In genomic region chr10:117672693-117673092, GRCm38 (mm10) we compare ENCODE assay signal across 11 mouse cellular contexts. TPM values are rescaled to one million over a fixed set of nuclear protein-coding genes. Genes with fewer than 3 reads are reported as not detected.
DNase-seq lines count a peak whose midpoint lies in the region; ATAC-seq and TF ChIP-seq lines count a peak whose summit lies in the region.
"Had no signal": no experiment of that assay in that cellular context is flagged by ENCODE, and none has a peak within 500 bp of the region (broad histone marks: within the 10 kb centered on the region; RNA-seq: fewer than 3 reads in every experiment).

No protein-coding gene starts in this region.

- ATAC-seq in forebrain, embryonic 14.5 days: peak; percentile 49
- ATAC-seq in forebrain, embryonic 11.5 days (replicated peaks; ENCODE audit: low FRiP score): no peak
- no peak for ATAC-seq in midbrain, postnatal 0 days (ENCODE audit: low FRiP score)
- ATAC-seq in midbrain, embryonic 13.5 days: no peak

- no peaks in the 10 kb centered on the region for H3K27me3 ChIP-seq in forebrain, embryonic 14.5 days (replicated peaks; ENCODE audit: control insufficient read depth, insufficient read depth, low read length)
- no peaks in the 10 kb centered on the region for H3K27me3 ChIP-seq in forebrain, embryonic 11.5 days (ENCODE audit: control insufficient read depth, insufficient read depth, low read length)
- no peaks in the 10 kb centered on the region for H3K27me3 ChIP-seq in midbrain, postnatal 0 days (ENCODE audit: insufficient read depth, low read length)
- H3K27me3 ChIP-seq in midbrain, embryonic 13.5 days: peaks cover 13% of the 10 kb centered on the region
- H3K27me3 ChIP-seq: embryonic facial prominence, embryonic 12.5 days; limb, embryonic 13.5 days had no signal

- peaks cover 3% of the 10 kb centered on the region; the same call in 1 of the 2 replicates for H3K4me1 ChIP-seq in forebrain, embryonic 14.5 days (ENCODE audit: control insufficient read depth, insufficient read depth, low read length)
- H3K4me1 ChIP-seq in forebrain, embryonic 11.5 days (replicated peaks; ENCODE audit: control insufficient read depth, insufficient read depth, low read length): no peaks in the 10 kb centered on the region
- H3K4me1 ChIP-seq in midbrain, postnatal 0 days (ENCODE audit: insufficient read depth, low read length): no peaks in the 10 kb centered on the region
- H3K4me1 ChIP-seq in midbrain, embryonic 13.5 days (replicated peaks): no peaks in the 10 kb centered on the region

- 32% methylated on average over 7 of the region's 7 CpGs for WGBS in forebrain, embryonic 14.5 days
- WGBS in forebrain, embryonic 11.5 days: 79% methylated on average over 7 of the region's 7 CpGs
- 43% methylated on average over 7 of the region's 7 CpGs for WGBS in midbrain, postnatal 0 days
- 64% methylated on average over 7 of the region's 7 CpGs for WGBS in midbrain, embryonic 13.5 days

- H3K27ac ChIP-seq in forebrain, embryonic 14.5 days (ENCODE audit: low read depth, low read length): no peak overlapping the region
- H3K27ac ChIP-seq in forebrain, embryonic 11.5 days (ENCODE audit: low read depth, low read length): no peak overlapping the region
- no peak overlapping the region for H3K27ac ChIP-seq in midbrain, postnatal 0 days (ENCODE audit: low read depth, low read length)
- no peak overlapping the region for H3K27ac ChIP-seq in midbrain, embryonic 13.5 days
- H3K27ac ChIP-seq: embryonic facial prominence, embryonic 12.5 days; limb, embryonic 13.5 days had no signal

- no peak overlapping the region for H3K4me2 ChIP-seq in forebrain, embryonic 14.5 days (ENCODE audit: low read length)
- no peak overlapping the region for H3K4me2 ChIP-seq in forebrain, embryonic 11.5 days (ENCODE audit: low read depth, low read length, severe bottlenecking)
- no peak overlapping the region for H3K4me2 ChIP-seq in midbrain, postnatal 0 days (ENCODE audit: low read depth, low read length, poor library complexity, severe bottlenecking)
- H3K4me2 ChIP-seq in midbrain, embryonic 13.5 days (replicated peaks): no peak overlapping the region
- H3K4me2 ChIP-seq: embryonic facial prominence, embryonic 12.5 days; limb, embryonic 13.5 days had no signal

- no peak overlapping the region for H3K4me3 ChIP-seq in forebrain, embryonic 14.5 days (ENCODE audit: low read depth, low read length)
- H3K4me3 ChIP-seq in forebrain, embryonic 11.5 days (ENCODE audit: low read depth, low read length): no peak overlapping the region
- H3K4me3 ChIP-seq in midbrain, postnatal 0 days (ENCODE audit: low read depth, low read length): no peak overlapping the region
- no peak overlapping the region for H3K4me3 ChIP-seq in midbrain, embryonic 13.5 days (replicated peaks)
- H3K4me3 ChIP-seq: embryonic facial prominence, embryonic 12.5 days; limb, embryonic 13.5 days; myocyte had no signal

- H3K9ac ChIP-seq in forebrain, embryonic 14.5 days (ENCODE audit: low read length): no peak overlapping the region
- no peak overlapping the region for H3K9ac ChIP-seq in forebrain, embryonic 11.5 days (ENCODE audit: low read length)
- no peak overlapping the region for H3K9ac ChIP-seq in midbrain, postnatal 0 days (replicated peaks; ENCODE audit: low read length, poor library complexity, severe bottlenecking)
- no peak overlapping the region for H3K9ac ChIP-seq in midbrain, embryonic 13.5 days (replicated peaks)
- H3K9ac ChIP-seq: embryonic facial prominence, embryonic 12.5 days; limb, embryonic 13.5 days had no signal

- no peaks in the 10 kb centered on the region for H3K9me3 ChIP-seq in forebrain, embryonic 14.5 days (replicated peaks; ENCODE audit: control insufficient read depth, low read length)
- H3K9me3 ChIP-seq in forebrain, embryonic 11.5 days (ENCODE audit: control insufficient read depth, low read length): no peaks in the 10 kb centered on the region
- H3K9me3 ChIP-seq in midbrain, postnatal 0 days (ENCODE audit: low read length): no peaks in the 10 kb centered on the region
- H3K9me3 ChIP-seq in midbrain, embryonic 13.5 days: no peaks in the 10 kb centered on the region
- H3K9me3 ChIP-seq: embryonic facial prominence, embryonic 12.5 days; limb, embryonic 13.5 days had no signal

- TF ChIP-seq CTCF in midbrain, postnatal 0 days (IDR thresholded peaks at IDR 0.05): no peak

- no peaks in the 10 kb centered on the region for H3K36me3 ChIP-seq in forebrain, embryonic 14.5 days (ENCODE audit: control insufficient read depth, insufficient read depth, low read length)
- no peaks in the 10 kb centered on the region for H3K36me3 ChIP-seq in forebrain, embryonic 11.5 days (ENCODE audit: control insufficient read depth, insufficient read depth, low read length)
- no peaks in the 10 kb centered on the region for H3K36me3 ChIP-seq in midbrain, postnatal 0 days (ENCODE audit: insufficient read depth, low read length)
- no peaks in the 10 kb centered on the region for H3K36me3 ChIP-seq in midbrain, embryonic 13.5 days
- H3K36me3 ChIP-seq: embryonic facial prominence, embryonic 12.5 days; limb, embryonic 13.5 days had no signal

- peak; percentile 88 for DNase-seq in forebrain, embryonic 14.5 days (ENCODE audit: low spot score)
- DNase-seq in forebrain, embryonic 11.5 days (ENCODE audit: low spot score): no peak
- DNase-seq in midbrain, postnatal 0 days (ENCODE audit: low spot score): peak; percentile 57
- peak; percentile 47 for DNase-seq in layer of hippocampus, adult 9-10 months (ENCODE audit: low spot score)
- peak; percentile 28 to 30 for DNase-seq in right cerebral cortex, postnatal 36 days (ENCODE audit: low spot score in 2 of 2)
- DNase-seq in adipocyte (ENCODE audit: low spot score): no peak
- DNase-seq in thymus, postnatal 10 days (ENCODE audit: low spot score in 2 of 2): no peak

RNA-seq across cellular contexts. Expression of gene Mdm2, which starts 37.9 kb away (rescaled TPM):
- 33.0 and 47.7 TPM in 2 replicates for polyA plus RNA-seq in forebrain, embryonic 14.5 days (2014; fragmentation: Nextera tagmentation; extraction: Ambion mirVana)
- 75.9 and 91.6 TPM in 2 replicates for polyA plus RNA-seq in forebrain, embryonic 11.5 days (2014; fragmentation: Nextera tagmentation; extraction: Ambion mirVana)
- 65.1 and 69.9 TPM in 2 replicates for total RNA-seq in midbrain, postnatal 0 days (2014; rRNA removed)
- 23.2 and 28.7 TPM in 2 replicates for polyA plus RNA-seq in midbrain, postnatal 0 days (2015; fragmentation: Nextera tagmentation; extraction: Ambion mirVana)
- 65.5 and 67.5 TPM in 2 replicates for polyA plus RNA-seq in midbrain, embryonic 13.5 days (2015; fragmentation: Nextera tagmentation; extraction: Ambion mirVana)

RNA-seq across cellular contexts. Expression of gene Cpm, which starts 43.4 kb away (rescaled TPM):
- 5.1 and 6.1 TPM in 2 replicates for polyA plus RNA-seq in forebrain, embryonic 14.5 days (2014; fragmentation: Nextera tagmentation; extraction: Ambion mirVana)
- 4.1 and 5.0 TPM in 2 replicates for polyA plus RNA-seq in forebrain, embryonic 11.5 days (2014; fragmentation: Nextera tagmentation; extraction: Ambion mirVana)
- 3.9 TPM in 2 replicates for total RNA-seq in midbrain, postnatal 0 days (2014; rRNA removed)
- 4.8 and 7.9 TPM in 2 replicates for polyA plus RNA-seq in midbrain, postnatal 0 days (2015; fragmentation: Nextera tagmentation; extraction: Ambion mirVana)
- polyA plus RNA-seq in midbrain, embryonic 13.5 days (2015; fragmentation: Nextera tagmentation; extraction: Ambion mirVana): 3.3 and 5.7 TPM in 2 replicates

Comparison
In these comparisons a context has a peak if more than half of its experiments do, and no peak if none do; other contexts are left out.
1. DNase-seq: peak in forebrain, embryonic 14.5 days (single experiment), midbrain, postnatal 0 days (single experiment), layer of hippocampus, adult 9-10 months (single experiment) and right cerebral cortex, postnatal 36 days (2 of 2); none in forebrain, embryonic 11.5 days (single experiment), adipocyte (single experiment) and thymus, postnatal 10 days (0 of 2).